Mouse (Mus musculus) heart, embryonic 14.5 days (tissue): Measurements from ENCODE around the gene Lpcat2. TPM values are rescaled to one million over a fixed set of nuclear protein-coding genes. Genes with fewer than 3 reads are reported as not detected.

Experiments used
- ATAC-seq: fragments of 200-750 bp; cut with Nextera tagmentation; 2 replicates; pipeline ENCODE4 v1.8.0; 2017; ENCODE audit warnings: low read depth, moderate TSS enrichment; ENCODE audit not compliant: insufficient number of reproducible peaks, insufficient read depth, low FRiP score
- H3K27ac ChIP-seq, 2 experiments: fragments of 200-500 bp in 1 of 2; fragments of 300-500 bp in 1 of 2; sonication (generic) in 1 of 2; replicated peaks in 1 of 2; 2 replicates each; pipeline ENCODE4 v1.5.1; 2012 to 2014; ENCODE audit warnings: low read depth in 2 of 2, low read length in 2 of 2, control low read depth in 1 of 2, mild to moderate bottlenecking in 1 of 2, mixed read lengths in 1 of 2; ENCODE audit not compliant: control insufficient read depth in 1 of 2, insufficient read depth in 1 of 2
- H3K27me3 ChIP-seq: fragments of 300-500 bp; sonication (generic); 2 replicates; pipeline ENCODE4 v1.6.1; 2014; ENCODE audit warnings: mild to moderate bottlenecking, low read length, control low read depth; ENCODE audit not compliant: control insufficient read depth, insufficient read depth
- H3K36me3 ChIP-seq: fragments of 300-500 bp; sonication (generic); 2 replicates; pipeline ENCODE4 v1.6.1; 2014; ENCODE audit warnings: mild to moderate bottlenecking, control low read depth, low read length, mixed read lengths; ENCODE audit not compliant: control insufficient read depth, insufficient read depth
- H3K4me1 ChIP-seq, 2 experiments: fragments of 200-500 bp in 1 of 2; fragments of 300-500 bp in 1 of 2; sonication (generic) in 1 of 2; 2 replicates each; pipeline ENCODE4 v1.6.1; 2012 to 2014; ENCODE audit warnings: low read length in 2 of 2, control low read depth in 1 of 2, mixed read lengths in 1 of 2; ENCODE audit not compliant: control insufficient read depth in 2 of 2, insufficient read depth in 2 of 2
- H3K4me2 ChIP-seq: fragments of 300-500 bp; sonication (generic); 2 replicates; pipeline ENCODE4 v1.6.1; 2014; ENCODE audit warnings: mild to moderate bottlenecking, low read length
- H3K4me3 ChIP-seq, 2 experiments: fragments of 200-500 bp in 1 of 2; fragments of 300-500 bp in 1 of 2; sonication (generic) in 1 of 2; 2 replicates each; pipeline ENCODE4 v1.5.1; 2012 to 2014; ENCODE audit warnings: low read length in 2 of 2, mild to moderate bottlenecking in 2 of 2, control low read depth in 1 of 2, low read depth in 1 of 2, moderate library complexity in 1 of 2; ENCODE audit not compliant: control insufficient read depth in 1 of 2, insufficient read depth in 1 of 2
- H3K9ac ChIP-seq: fragments of 300-500 bp; sonication (generic); 2 replicates; pipeline ENCODE4 v1.6.1; 2014; ENCODE audit warnings: mild to moderate bottlenecking, low read length
- H3K9me3 ChIP-seq: fragments of 300-500 bp; sonication (generic); 2 replicates; pipeline ENCODE4 v1.6.1; 2016; ENCODE audit warnings: low read length, control low read depth; ENCODE audit not compliant: control insufficient read depth
- WGBS: fragments of 180-500 bp; shearing (Covaris S2); extraction: QIAGEN DNeasy Blood & Tissue Kit; methylation state at CpG from one replicate; pipeline ENCODE4 v1.1.7; 2014; 5-methylcytosine and 5-hydroxymethylcytosine counted together
- polyA plus RNA-seq: library from polyadenylated mRNA; unstranded; fragments of >200 nt; fragmentation: Nextera tagmentation; extraction: Ambion mirVana; gene quantifications from 2 replicates; pipeline ENCODE4 v1.2.1, GENCODE M21; 2014

Gene Lpcat2
- polyA plus RNA-seq, 1 experiment from 2014 or later = 5.0 TPM

GRCm38 (mm10) chr8:92899590-92899989, 44.5 kb downstream of the Lpcat2 start:
- no peak overlapping the region for H3K9ac ChIP-seq
- H3K27ac ChIP-seq = no peak overlapping the region
- H3K36me3 ChIP-seq = no peaks in the 10 kb centered on the region
- H3K9me3 ChIP-seq = no peaks in the 10 kb centered on the region
- H3K27me3 ChIP-seq = no peaks in the 10 kb centered on the region
- no peaks in the 10 kb centered on the region for H3K4me1 ChIP-seq
- no peak overlapping the region for H3K4me2 ChIP-seq
- H3K4me3 ChIP-seq = no peak overlapping the region
- ATAC-seq = no peak
- WGBS = 81% methylated on average over 9 of the region's 9 CpGs

GRCm38 (mm10) chr8:92901107-92901506, 46.0 kb downstream of the Lpcat2 start, which contains the start of gene Capns2:
Gene Capns2, plus strand, starts transcription at chr8:92901407.
- no peak for ATAC-seq

GRCm38 (mm10) chr8:92902981-92903380, 47.8 kb downstream of the Lpcat2 start:
- no peaks in the 10 kb centered on the region for H3K36me3 ChIP-seq
- no peak overlapping the region for H3K9ac ChIP-seq
- ATAC-seq = no peak
- no peaks in the 10 kb centered on the region for H3K27me3 ChIP-seq
- no peak overlapping the region for H3K4me3 ChIP-seq
- no peaks in the 10 kb centered on the region for H3K9me3 ChIP-seq
- WGBS = 70% methylated on average over 2 of the region's 2 CpGs
- H3K4me2 ChIP-seq = no peak overlapping the region
- no peaks in the 10 kb centered on the region for H3K4me1 ChIP-seq
- no peak overlapping the region for H3K27ac ChIP-seq

More at GRCm38 (mm10) chr8:92901107-92901506, 46.0 kb downstream of the Lpcat2 start, which contains the start of gene Capns2:
- Histone ChIP-seq H3K9ac (no peak within 1 kb of the TSS), H3K36me3 (no peaks in the 10 kb centered on the region), H3K27me3 (no peaks in the 10 kb centered on the region), H3K9me3 (no peaks in the 10 kb centered on the region), H3K27ac (no peak within 1 kb of the TSS), H3K4me2 (no peak within 1 kb of the TSS), H3K4me3 (no peak within 1 kb of the TSS), H3K4me1 (no peaks in the 10 kb centered on the region)
- WGBS = 83% methylated on average over 5 of the region's 5 CpGs

- H3K4me3 ChIP-seq = no peak overlapping the region
- no peaks in the 10 kb centered on the region for H3K4me1 ChIP-seq
- no peak for ATAC-seq
- H3K27me3 ChIP-seq = no peaks in the 10 kb centered on the region
- H3K27ac ChIP-seq = no peak overlapping the region
- H3K9me3 ChIP-seq = no peaks in the 10 kb centered on the region
- H3K36me3 ChIP-seq = no peaks in the 10 kb centered on the region
- H3K4me2 ChIP-seq = no peak overlapping the region
- WGBS = 81% methylated on average over 11 of the region's 11 CpGs
- H3K9ac ChIP-seq = no peak overlapping the region
Measured at GRCm38 (mm10) chr8:92903488-92904135, 48.5 kb downstream of the Lpcat2 start.

- 91% methylated on average over 9 of the region's 9 CpGs for WGBS
- H3K4me1 ChIP-seq = no peaks in the 10 kb centered on the region
- no peaks in the 10 kb centered on the region for H3K36me3 ChIP-seq
- H3K27ac ChIP-seq = no peak overlapping the region
- no peak overlapping the region for H3K9ac ChIP-seq
- no peak overlapping the region for H3K4me3 ChIP-seq
- no peaks in the 10 kb centered on the region for H3K27me3 ChIP-seq
- no peak overlapping the region for H3K4me2 ChIP-seq
- no peaks in the 10 kb centered on the region for H3K9me3 ChIP-seq
- no peak for ATAC-seq
Measured at GRCm38 (mm10) chr8:92906553-92906952, 51.4 kb downstream of the Lpcat2 start.

GRCm38 (mm10) chr8:92908448-92908847, 53.3 kb downstream of the Lpcat2 start:
- H3K9ac ChIP-seq = no peak overlapping the region
- no peaks in the 10 kb centered on the region for H3K9me3 ChIP-seq
- WGBS = 77% methylated on average over 2 of the region's 2 CpGs
- no peaks in the 10 kb centered on the region for H3K4me1 ChIP-seq
- no peaks in the 10 kb centered on the region for H3K36me3 ChIP-seq
- H3K4me2 ChIP-seq = no peak overlapping the region
- ATAC-seq = no peak
- H3K27ac ChIP-seq = no peak overlapping the region
- H3K27me3 ChIP-seq = no peaks in the 10 kb centered on the region
- no peak overlapping the region for H3K4me3 ChIP-seq

GRCm38 (mm10) chr8:92911477-92911876, 56.3 kb downstream of the Lpcat2 start:
- ATAC-seq = no peak
- no peaks in the 10 kb centered on the region for H3K36me3 ChIP-seq
- 72% methylated on average over 3 of the region's 3 CpGs for WGBS
- H3K27ac ChIP-seq = no peak overlapping the region
- no peaks in the 10 kb centered on the region for H3K27me3 ChIP-seq
- H3K4me3 ChIP-seq = no peak overlapping the region
- H3K9me3 ChIP-seq = no peaks in the 10 kb centered on the region
- H3K4me1 ChIP-seq = no peaks in the 10 kb centered on the region
- no peak overlapping the region for H3K4me2 ChIP-seq
- no peak overlapping the region for H3K9ac ChIP-seq

GRCm38 (mm10) chr8:92913396-92913795, 58.3 kb downstream of the Lpcat2 start:
- Histone ChIP-seq H3K36me3 (no peaks in the 10 kb centered on the region), H3K4me2 (no peak overlapping the region), H3K27ac (no peak overlapping the region), H3K27me3 (no peaks in the 10 kb centered on the region), H3K4me1 (no peaks in the 10 kb centered on the region), H3K9ac (no peak overlapping the region), H3K4me3 (no peak overlapping the region), H3K9me3 (no peaks in the 10 kb centered on the region)
- no peak for ATAC-seq
- whole genome bisulfite sequencing = 77% methylated on average over 7 of the region's 7 CpGs
